Mouse (Mus musculus): ENCODE measurements around the gene Ldlrad3. TPM values are rescaled to one million over a fixed set of nuclear protein-coding genes. Genes with fewer than 3 reads are reported as not detected.

Gene Ldlrad3
- total and polyA plus RNA-seq, 3 experiments, result 3.3 to 4.8 (median 3.8) TPM

DNA sequence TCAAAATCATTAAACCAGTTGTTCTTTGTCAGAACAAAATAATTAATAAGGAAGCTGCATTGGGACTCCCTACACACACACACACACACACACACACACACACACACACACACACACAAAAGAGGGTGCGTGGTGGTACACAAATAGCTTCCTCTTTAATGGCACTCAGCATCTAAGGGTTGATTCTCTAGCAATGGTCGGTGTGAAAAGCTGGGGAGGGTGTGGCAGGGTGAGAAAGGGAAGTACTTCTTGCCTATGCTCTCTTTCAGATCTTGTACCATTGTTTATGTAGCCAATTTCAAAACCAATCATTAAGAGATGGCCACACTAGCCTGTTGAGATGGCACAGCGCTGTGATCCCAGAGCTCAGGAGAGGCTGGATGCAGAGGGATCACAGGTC, 23.1 kb downstream of the Ldlrad3 start:
- H3K27me3 ChIP-seq (ENCODE audit: control insufficient read depth, insufficient read depth, low read length), result no peaks in the 10 kb centered on the region
- H3K36me3 ChIP-seq (ENCODE audit: control insufficient read depth, insufficient read depth, low read length), result no peaks in the 10 kb centered on the region
- intact Hi-C loops (cut with DNase I), result no loop called here
- H3K9ac ChIP-seq (ENCODE audit: low read depth, low read length), result no peak overlapping the region
- H3K27ac ChIP-seq, result no peak overlapping the region
- TF ChIP-seq POLR2A (IDR thresholded peaks at IDR 0.05; ENCODE audit: insufficient read depth, low read depth, low read length), result no peak
- 74% methylated on average over 3 of the region's 3 CpGs for WGBS
- H3K4me3 ChIP-seq, result no peak overlapping the region
- DNase-seq, result no peak
- H3K79me2 ChIP-seq (replicated peaks; ENCODE audit: control insufficient read depth, insufficient read depth, low read length), result no peaks in the 10 kb centered on the region
- peaks cover 7% of the 10 kb centered on the region for H3K4me1 ChIP-seq (ENCODE audit: control insufficient read depth, insufficient read depth, low read length)

- H3K79me2 ChIP-seq (replicated peaks; ENCODE audit: control insufficient read depth, insufficient read depth, low read length), result no peaks in the 10 kb centered on the region
- no peak overlapping the region for H3K4me3 ChIP-seq
- H3K27ac ChIP-seq, result no peak overlapping the region
- no peaks in the 10 kb centered on the region for H3K27me3 ChIP-seq (ENCODE audit: control insufficient read depth, insufficient read depth, low read length)
- 94% methylated on average over 3 of the region's 3 CpGs for WGBS
- DNase-seq, result no peak
- TF ChIP-seq POLR2A (IDR thresholded peaks at IDR 0.05; ENCODE audit: insufficient read depth, low read depth, low read length) (no peak), EP300 (IDR thresholded peaks at IDR 0.05; ENCODE audit: insufficient read depth, low read depth, low read length) (no peak), CTCF (IDR thresholded peaks at IDR 0.05) (no peak)
- H3K36me3 ChIP-seq (ENCODE audit: control insufficient read depth, insufficient read depth, low read length), result no peaks in the 10 kb centered on the region
- intact Hi-C loops (cut with DNase I), result no loop called here
- H3K9ac ChIP-seq (ENCODE audit: low read depth, low read length), result no peak overlapping the region
- H3K4me1 ChIP-seq (ENCODE audit: control insufficient read depth, insufficient read depth, low read length), result peaks cover 12% of the 10 kb centered on the region
These were observed 28.6 kb downstream of the Ldlrad3 start for GRCm38 (mm10) chr2:102157555-102157954.

DNA sequence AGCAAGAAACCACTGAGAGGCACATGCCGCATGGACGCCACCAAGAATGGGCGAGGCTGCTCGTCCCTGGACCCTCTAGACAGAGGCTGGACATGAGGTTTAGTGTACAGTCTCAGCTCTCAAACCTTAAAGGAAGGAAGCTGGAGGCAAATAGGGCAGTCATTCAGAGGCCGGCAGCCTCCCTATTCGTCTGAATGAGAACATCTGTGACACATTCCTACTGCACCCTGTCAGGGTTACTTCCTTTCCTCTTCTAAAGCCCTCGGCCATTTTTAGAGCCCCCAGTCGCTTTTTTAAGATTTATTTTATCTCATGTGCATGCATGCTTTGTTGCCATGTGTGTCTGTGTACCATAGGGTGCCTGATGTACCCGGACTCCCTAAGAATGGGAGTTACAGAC, 29.2 kb downstream of the Ldlrad3 start:
- no peak for DNase-seq
- no peaks in the 10 kb centered on the region for H3K79me2 ChIP-seq (replicated peaks; ENCODE audit: control insufficient read depth, insufficient read depth, low read length)
- no peak for TF ChIP-seq POLR2A (IDR thresholded peaks at IDR 0.05; ENCODE audit: insufficient read depth, low read depth, low read length)
- TF ChIP-seq EP300 (IDR thresholded peaks at IDR 0.05; ENCODE audit: insufficient read depth, low read depth, low read length), result no peak
- TF ChIP-seq CTCF (IDR thresholded peaks at IDR 0.05), result no peak

DNA sequence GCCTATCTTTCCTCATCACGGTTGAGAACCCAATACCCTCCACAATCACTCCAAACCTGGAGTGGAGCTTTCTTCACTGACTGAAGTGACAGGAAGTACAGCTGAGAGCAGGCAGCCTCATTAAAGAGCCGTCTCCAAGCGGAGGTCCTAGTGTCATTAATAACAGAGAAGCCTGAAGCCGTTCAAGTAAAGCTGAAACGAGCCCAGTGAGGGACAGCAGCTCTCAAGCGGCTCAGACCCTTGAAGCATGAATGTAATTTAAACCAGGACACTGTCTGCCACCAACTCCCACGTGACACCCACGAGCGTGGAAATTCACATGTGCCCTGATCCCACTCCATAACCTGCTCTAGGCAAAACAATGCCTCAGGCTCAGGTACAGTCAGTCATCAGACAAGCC, 29.7 kb downstream of the Ldlrad3 start:
- no peaks in the 10 kb centered on the region for H3K27me3 ChIP-seq (ENCODE audit: control insufficient read depth, insufficient read depth, low read length)
- H3K36me3 ChIP-seq (ENCODE audit: control insufficient read depth, insufficient read depth, low read length), result no peaks in the 10 kb centered on the region
- DNase-seq, result no peak
- no peak overlapping the region for H3K4me3 ChIP-seq
- intact Hi-C loops (cut with DNase I), result no loop called here
- WGBS, result 50% methylated on average over 9 of the region's 9 CpGs
- H3K4me1 ChIP-seq (ENCODE audit: control insufficient read depth, insufficient read depth, low read length), result peaks cover 12% of the 10 kb centered on the region
- H3K9ac ChIP-seq (ENCODE audit: low read depth, low read length), result no peak overlapping the region
- no peak overlapping the region for H3K27ac ChIP-seq
- no peaks in the 10 kb centered on the region for H3K79me2 ChIP-seq (replicated peaks; ENCODE audit: control insufficient read depth, insufficient read depth, low read length)
- TF ChIP-seq EP300 (IDR thresholded peaks at IDR 0.05; ENCODE audit: insufficient read depth, low read depth, low read length) (no peak), CTCF (IDR thresholded peaks at IDR 0.05) (no peak), POLR2A (IDR thresholded peaks at IDR 0.05; ENCODE audit: insufficient read depth, low read depth, low read length) (no peak)

More for the DNA sequence above, 29.2 kb downstream of the Ldlrad3 start:
- H3K27ac ChIP-seq, result no peak overlapping the region
- no peak overlapping the region for H3K9ac ChIP-seq (ENCODE audit: low read depth, low read length)
- H3K36me3 ChIP-seq (ENCODE audit: control insufficient read depth, insufficient read depth, low read length), result no peaks in the 10 kb centered on the region
- WGBS, result 62% methylated on average over 9 of the region's 9 CpGs
- no peak overlapping the region for H3K4me3 ChIP-seq
- peaks cover 12% of the 10 kb centered on the region for H3K4me1 ChIP-seq (ENCODE audit: control insufficient read depth, insufficient read depth, low read length)
- H3K27me3 ChIP-seq (ENCODE audit: control insufficient read depth, insufficient read depth, low read length), result no peaks in the 10 kb centered on the region
- intact Hi-C loops (cut with DNase I), result no loop called here

DNA sequence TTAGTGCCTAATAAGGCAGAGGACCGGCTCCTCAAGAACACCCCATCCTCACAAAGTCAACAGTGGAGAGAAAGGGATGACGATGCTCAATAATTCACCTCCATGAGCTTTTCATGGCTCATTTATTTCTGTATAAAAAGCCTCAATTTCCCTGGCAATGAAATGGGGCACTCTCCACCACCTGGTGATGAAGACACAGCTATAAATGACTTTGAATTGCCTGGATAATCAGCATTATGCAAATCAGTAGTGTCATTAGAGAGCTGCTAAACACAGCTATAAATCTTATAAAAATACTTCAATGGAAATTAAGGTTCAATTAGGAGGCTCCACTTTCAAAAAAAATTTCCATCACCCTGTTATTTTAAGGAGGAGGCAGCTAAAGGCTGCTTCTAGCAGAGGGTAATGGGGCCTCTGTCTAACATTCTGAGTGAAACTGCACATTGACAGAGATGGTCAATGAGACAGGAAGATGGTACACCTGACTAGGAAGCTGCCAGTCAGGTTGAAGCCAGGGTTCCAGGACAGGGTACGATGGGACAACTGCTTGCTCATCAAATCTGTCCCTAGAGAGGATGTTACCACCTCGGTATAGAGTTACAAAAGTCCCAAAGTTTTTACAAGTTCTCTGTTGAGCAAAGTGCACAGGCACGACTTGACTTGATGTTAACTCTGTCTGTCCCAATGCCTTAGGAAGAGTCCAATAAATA, 30.7 kb downstream of the Ldlrad3 start:
- no peaks in the 10 kb centered on the region for H3K36me3 ChIP-seq (ENCODE audit: control insufficient read depth, insufficient read depth, low read length)
- TF ChIP-seq EP300 (IDR thresholded peaks at IDR 0.05; ENCODE audit: insufficient read depth, low read depth, low read length) (no peak), CTCF (IDR thresholded peaks at IDR 0.05) (no peak), POLR2A (IDR thresholded peaks at IDR 0.05; ENCODE audit: insufficient read depth, low read depth, low read length) (no peak)
- H3K4me3 ChIP-seq, result no peak overlapping the region
- no peak for DNase-seq
- no peaks in the 10 kb centered on the region for H3K27me3 ChIP-seq (ENCODE audit: control insufficient read depth, insufficient read depth, low read length)
- 68% methylated on average over 5 of the region's 5 CpGs for WGBS
- peak overlapping the region; percentile 21; the same call in 1 of the 2 replicates for H3K27ac ChIP-seq
- H3K4me1 ChIP-seq (ENCODE audit: control insufficient read depth, insufficient read depth, low read length), result peaks cover 12% of the 10 kb centered on the region
- H3K79me2 ChIP-seq (replicated peaks; ENCODE audit: control insufficient read depth, insufficient read depth, low read length), result no peaks in the 10 kb centered on the region
- no peak overlapping the region for H3K9ac ChIP-seq (ENCODE audit: low read depth, low read length)
- intact Hi-C loops (cut with DNase I), result loop anchor here (2.0 kb wide), 1 partner anchor 19 kb away; no protein-coding TSS in a partner anchor

GRCm38 (mm10) chr2:102154771-102155211, 31.4 kb downstream of the Ldlrad3 start:
- no peak for DNase-seq
- WGBS, result 36% methylated on average over 6 of the region's 6 CpGs
- Histone ChIP-seq H3K27me3 (ENCODE audit: control insufficient read depth, insufficient read depth, low read length) (no peaks in the 10 kb centered on the region), H3K9ac (ENCODE audit: low read depth, low read length) (no peak overlapping the region), H3K79me2 (replicated peaks; ENCODE audit: control insufficient read depth, insufficient read depth, low read length) (no peaks in the 10 kb centered on the region), H3K36me3 (ENCODE audit: control insufficient read depth, insufficient read depth, low read length) (no peaks in the 10 kb centered on the region), H3K4me3 (no peak overlapping the region), H3K27ac (peak overlapping the region; percentile 21), H3K4me1 (ENCODE audit: control insufficient read depth, insufficient read depth, low read length) (peaks cover 12% of the 10 kb centered on the region)
- intact Hi-C loops (cut with DNase I), result loop anchor here (2.0 kb wide), 1 partner anchor 18 kb away; no protein-coding TSS in a partner anchor
- TF ChIP-seq CTCF (IDR thresholded peaks at IDR 0.05) (no peak), EP300 (IDR thresholded peaks at IDR 0.05; ENCODE audit: insufficient read depth, low read depth, low read length) (no peak), POLR2A (IDR thresholded peaks at IDR 0.05; ENCODE audit: insufficient read depth, low read depth, low read length) (no peak)
